Mouse (Mus musculus) midbrain, embryonic 16.5 days (tissue): ENCODE data around the gene Ptpru. TPM values are rescaled to one million over a fixed set of nuclear protein-coding genes. Genes with fewer than 3 reads are reported as not detected.

ENCODE experiments used
- ATAC-seq: fragments of 200-750 bp; cut with Nextera tagmentation; 2 replicates; pipeline ENCODE4 v1.8.0; 2017; ENCODE audit warnings: moderate TSS enrichment
- H3K27ac ChIP-seq: fragments of 300-500 bp; sonication (generic); 2 replicates; pipeline ENCODE4 v1.5.1; 2014; ENCODE audit warnings: mild to moderate bottlenecking, low read length, mixed read lengths
- H3K27me3 ChIP-seq: fragments of 300-500 bp; sonication (generic); 2 replicates; pipeline ENCODE4 v1.6.1; 2014; ENCODE audit warnings: low read depth, low read length, mixed read lengths; ENCODE audit not compliant: control insufficient read depth, insufficient read depth
- H3K36me3 ChIP-seq: fragments of 300-500 bp; sonication (generic); 2 replicates; pipeline ENCODE4 v1.6.1; 2014; ENCODE audit warnings: mild to moderate bottlenecking, low read length, moderate library complexity, mixed read lengths; ENCODE audit not compliant: control insufficient read depth, insufficient read depth
- H3K4me1 ChIP-seq: fragments of 300-500 bp; sonication (generic); 2 replicates; pipeline ENCODE4 v1.6.1; 2014; ENCODE audit warnings: mild to moderate bottlenecking, low read length, mixed read lengths; ENCODE audit not compliant: control insufficient read depth, insufficient read depth
- H3K4me2 ChIP-seq: fragments of 300-500 bp; sonication (generic); 2 replicates; pipeline ENCODE4 v1.6.1; 2014; ENCODE audit warnings: mild to moderate bottlenecking, low read length, mixed read lengths
- H3K4me3 ChIP-seq: fragments of 300-500 bp; sonication (generic); 2 replicates; pipeline ENCODE4 v1.5.1; 2014; ENCODE audit warnings: low read depth, mild to moderate bottlenecking, low read length, moderate library complexity, mixed read lengths
- H3K9ac ChIP-seq: fragments of 300-500 bp; sonication (generic); 2 replicates; pipeline ENCODE4 v1.6.1; 2014; ENCODE audit warnings: low read depth, low read length, mixed read lengths
- H3K9me3 ChIP-seq: fragments of 300-500 bp; sonication (generic); replicated peaks from 2 replicates; pipeline ENCODE4 v1.6.1; 2014; ENCODE audit warnings: mild to moderate bottlenecking, low read length, mixed read lengths; ENCODE audit not compliant: control insufficient read depth, poor library complexity, severe bottlenecking
- WGBS: fragments of 180-500 bp; shearing (Covaris S2); extraction: QIAGEN DNeasy Blood & Tissue Kit; methylation state at CpG from one replicate; pipeline ENCODE4 v1.1.7; 2014; 5-methylcytosine and 5-hydroxymethylcytosine counted together
- polyA plus RNA-seq: library from polyadenylated mRNA; unstranded; fragments of >200 nt; fragmentation: Nextera tagmentation; extraction: Ambion mirVana; gene quantifications from 2 replicates; pipeline ENCODE4 v1.2.1, GENCODE M21; 2015

Gene Ptpru
- polyA plus RNA-seq, 1 experiment from 2014 or later = 31.5 TPM

- Histone ChIP-seq H3K4me3 (no peak overlapping the region), H3K4me1 (no peaks in the 10 kb centered on the region), H3K36me3 (no peaks in the 10 kb centered on the region), H3K4me2 (no peak overlapping the region), H3K27me3 (no peaks in the 10 kb centered on the region), H3K27ac (no peak overlapping the region), H3K9me3 (no peaks in the 10 kb centered on the region), H3K9ac (no peak overlapping the region)
- ATAC-seq = no peak
- 82% methylated on average over 5 of the region's 5 CpGs for WGBS
Observed at GRCm38 (mm10) chr4:131744685-131745043, 93.4 kb downstream of the Ptpru start.

DNA sequence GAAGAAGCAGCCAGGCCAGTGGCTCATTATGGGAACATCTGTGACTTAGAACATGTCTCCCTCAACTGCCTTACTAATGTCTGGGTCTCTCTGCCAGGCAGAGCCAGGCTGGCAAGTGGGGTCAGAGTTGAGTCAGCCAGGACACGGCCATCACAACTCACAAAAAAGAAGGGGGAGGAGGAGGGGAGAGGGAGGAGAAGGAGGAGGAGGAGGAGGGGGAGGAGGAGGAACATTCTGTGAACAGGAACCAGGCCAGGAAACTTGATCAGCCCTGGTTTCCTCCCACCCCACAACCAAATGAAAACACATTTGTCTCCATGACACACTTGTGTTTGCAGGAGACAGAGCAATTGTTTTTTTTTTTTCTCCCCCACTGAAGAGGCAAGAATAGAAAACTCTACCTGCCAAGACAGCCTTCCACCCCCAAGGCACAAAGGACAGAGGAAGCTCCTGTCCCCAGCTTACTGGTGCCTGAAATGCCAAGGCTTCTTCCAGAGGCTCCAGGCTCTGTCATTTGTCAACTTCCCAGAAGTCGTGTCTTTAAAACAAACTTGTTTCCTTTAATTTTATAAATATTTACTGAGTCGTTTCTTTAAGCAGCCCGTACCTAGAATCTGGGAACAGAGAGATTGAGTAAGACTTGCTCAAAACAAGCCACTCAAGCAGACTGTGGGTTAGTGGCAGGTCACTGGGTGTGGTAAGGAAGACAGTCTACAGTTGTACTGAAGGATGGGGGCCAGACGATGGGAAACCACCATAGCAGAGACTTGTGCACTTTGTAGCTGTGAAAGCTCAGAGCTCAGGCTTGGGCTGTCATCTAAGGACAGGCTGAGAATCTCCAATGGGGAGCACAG, 94.0 kb downstream of the Ptpru start:
- Histone ChIP-seq H3K9ac (no peak overlapping the region), H3K27me3 (no peaks in the 10 kb centered on the region)
- no peak for ATAC-seq

GRCm38 (mm10) chr4:131743031-131743430, 95.1 kb downstream of the Ptpru start:
- Histone ChIP-seq H3K9ac (no peak overlapping the region), H3K27ac (no peak overlapping the region), H3K36me3 (no peaks in the 10 kb centered on the region), H3K4me1 (no peaks in the 10 kb centered on the region), H3K4me2 (no peak overlapping the region), H3K9me3 (no peaks in the 10 kb centered on the region), H3K4me3 (no peak overlapping the region), H3K27me3 (no peaks in the 10 kb centered on the region)
- no peak for ATAC-seq
- WGBS = 80% methylated on average over 13 of the region's 13 CpGs

More for the DNA sequence above, 94.0 kb downstream of the Ptpru start:
- Histone ChIP-seq H3K4me2 (no peak overlapping the region), H3K4me1 (no peaks in the 10 kb centered on the region), H3K27ac (no peak overlapping the region), H3K36me3 (no peaks in the 10 kb centered on the region), H3K9me3 (no peaks in the 10 kb centered on the region), H3K4me3 (no peak overlapping the region)
- 64% methylated on average over 5 of the region's 5 CpGs for WGBS

- Histone ChIP-seq H3K27ac (no peak overlapping the region), H3K9me3 (no peaks in the 10 kb centered on the region), H3K4me2 (no peak overlapping the region), H3K4me1 (no peaks in the 10 kb centered on the region), H3K4me3 (no peak overlapping the region), H3K9ac (no peak overlapping the region), H3K27me3 (no peaks in the 10 kb centered on the region), H3K36me3 (no peaks in the 10 kb centered on the region)
- 77% methylated on average over 5 of the region's 5 CpGs for WGBS
- no peak for ATAC-seq
Observed at GRCm38 (mm10) chr4:131740621-131741020, 97.5 kb downstream of the Ptpru start.

- Histone ChIP-seq H3K9me3 (no peaks in the 10 kb centered on the region), H3K27ac (no peak overlapping the region), H3K4me3 (no peak overlapping the region), H3K36me3 (no peaks in the 10 kb centered on the region), H3K9ac (no peak overlapping the region), H3K27me3 (no peaks in the 10 kb centered on the region), H3K4me2 (no peak overlapping the region), H3K4me1 (peaks cover 4% of the 10 kb centered on the region; the same call in 1 of the 2 replicates)
- ATAC-seq = no peak
- WGBS = 54% methylated on average over 7 of the region's 7 CpGs
Observed at GRCm38 (mm10) chr4:131728628-131729027, 109.5 kb downstream of the Ptpru start.

- Histone ChIP-seq H3K9me3 (no peaks in the 10 kb centered on the region), H3K9ac (no peak overlapping the region), H3K27ac (no peak overlapping the region), H3K4me2 (no peak overlapping the region), H3K4me3 (no peak overlapping the region), H3K36me3 (no peaks in the 10 kb centered on the region), H3K4me1 (0 out of 2 replicates have a peak, but pooled peaks cover under 1% of the 10 kb centered on the region), H3K27me3 (no peaks in the 10 kb centered on the region)
- 59% methylated on average over 11 of the region's 11 CpGs for WGBS
- no peak for ATAC-seq
Observed at GRCm38 (mm10) chr4:131723415-131724080, 114.5 kb downstream of the Ptpru start.

GRCm38 (mm10) chr4:131722121-131722841, 115.8 kb downstream of the Ptpru start:
- Histone ChIP-seq H3K9ac (no peak overlapping the region), H3K27ac (no peak overlapping the region), H3K27me3 (no peaks in the 10 kb centered on the region), H3K4me2 (no peak overlapping the region), H3K9me3 (no peaks in the 10 kb centered on the region), H3K36me3 (no peaks in the 10 kb centered on the region), H3K4me1 (no peaks in the 10 kb centered on the region), H3K4me3 (no peak overlapping the region)
- ATAC-seq = no peak
- 30% methylated on average over 8 of the region's 8 CpGs for WGBS

GRCm38 (mm10) chr4:131719151-131719550, 118.9 kb downstream of the Ptpru start:
- H3K9ac ChIP-seq = no peak overlapping the region
- H3K4me2 ChIP-seq = no peak overlapping the region
- no peaks in the 10 kb centered on the region for H3K9me3 ChIP-seq
- no peaks in the 10 kb centered on the region for H3K4me1 ChIP-seq
- 71% methylated on average over 5 of the region's 5 CpGs for WGBS
- no peak overlapping the region for H3K4me3 ChIP-seq
- H3K36me3 ChIP-seq = no peaks in the 10 kb centered on the region
- no peak overlapping the region for H3K27ac ChIP-seq
- H3K27me3 ChIP-seq = no peaks in the 10 kb centered on the region; the same call in 1 of the 2 replicates
- ATAC-seq = no peak
